13 mouse cellular contexts compared by ENCODE assay signal in the genomic region with DNA sequence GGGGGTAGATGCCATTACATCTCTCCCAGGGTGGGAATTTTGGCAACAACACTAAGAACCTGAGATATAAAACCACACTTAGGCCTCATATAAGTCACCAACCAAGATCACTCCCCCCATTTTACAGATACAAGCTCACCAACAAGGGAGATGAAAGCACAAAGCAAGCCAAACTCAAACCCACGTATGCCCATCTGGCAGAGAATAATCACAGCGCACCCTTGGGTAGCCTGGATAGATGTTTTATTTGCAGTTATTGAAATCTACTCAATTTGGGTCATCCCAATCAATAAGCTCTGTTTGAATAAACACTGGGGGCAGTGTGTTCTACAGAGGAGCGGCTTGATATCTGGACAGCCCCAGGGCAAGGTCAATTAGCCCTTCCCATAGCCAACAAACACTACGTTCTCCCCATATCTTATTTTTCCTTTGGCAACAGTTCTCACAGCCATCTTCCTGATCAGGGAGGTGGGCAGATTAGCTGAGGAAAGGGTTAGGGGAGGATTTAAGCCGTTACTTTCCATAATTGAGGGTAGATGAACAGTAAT.
A peak's percentile ranks its signal among the peaks of the same experiment; 100 is the strongest.
DNase-seq lines count a peak whose midpoint lies in the region; ATAC-seq and TF ChIP-seq lines count a peak whose summit lies in the region.
"Had no signal": no experiment of that assay in that cellular context is flagged by ENCODE, and none has a peak within 500 bp of the region (broad histone marks: within the 10 kb centered on the region; RNA-seq: fewer than 3 reads in every experiment).

No protein-coding gene starts in this region.

- H3K27me3 ChIP-seq in neural tube, embryonic 13.5 days: no peaks in the 10 kb centered on the region
- H3K27me3 ChIP-seq in forebrain, postnatal 0 days (ENCODE audit: insufficient read depth, low read length): no peaks in the 10 kb centered on the region
- no peaks in the 10 kb centered on the region for H3K27me3 ChIP-seq in neural tube, embryonic 15.5 days (replicated peaks)

- peak overlapping the region; percentile 91 for H3K27ac ChIP-seq in neural tube, embryonic 13.5 days (replicated peaks)
- peak overlapping the region; percentile 88; the same call in 1 of the 2 replicates for H3K27ac ChIP-seq in forebrain, postnatal 0 days (ENCODE audit: low read depth, low read length)
- H3K27ac ChIP-seq in neural tube, embryonic 15.5 days (replicated peaks): peak overlapping the region; percentile 84
- H3K27ac ChIP-seq: heart, adult 2 months; macrophage had no signal

- no peak for TF ChIP-seq CTCF in forebrain, postnatal 0 days (IDR thresholded peaks at IDR 0.05; ENCODE audit: low read depth)

- H3K36me3 ChIP-seq in neural tube, embryonic 13.5 days: no peaks in the 10 kb centered on the region
- no peaks in the 10 kb centered on the region for H3K36me3 ChIP-seq in forebrain, postnatal 0 days (ENCODE audit: insufficient read depth)
- no peaks in the 10 kb centered on the region for H3K36me3 ChIP-seq in neural tube, embryonic 15.5 days

- peaks cover 93% of the 10 kb centered on the region for H3K4me1 ChIP-seq in neural tube, embryonic 13.5 days (replicated peaks)
- H3K4me1 ChIP-seq in forebrain, postnatal 0 days (ENCODE audit: insufficient read depth): peaks cover 56% of the 10 kb centered on the region
- H3K4me1 ChIP-seq in neural tube, embryonic 15.5 days: peaks cover 59% of the 10 kb centered on the region

- no peak overlapping the region for H3K4me2 ChIP-seq in neural tube, embryonic 13.5 days
- H3K4me2 ChIP-seq in forebrain, postnatal 0 days (ENCODE audit: low read depth): no peak overlapping the region
- H3K4me2 ChIP-seq in neural tube, embryonic 15.5 days: no peak overlapping the region

- no peak for DNase-seq in neural tube, embryonic 10.5 days (ENCODE audit: extremely low spot score, low spot score)
- DNase-seq in forebrain, postnatal 0 days: no peak
- DNase-seq in layer of hippocampus, adult 9-11 months: peak; percentile 79
- no peak for DNase-seq in kidney, postnatal 10 days
- no peak for DNase-seq in gastrocnemius, postnatal 25 days
- DNase-seq: adrenal gland, postnatal 10 days; heart, adult 2 months; kidney, adult 11 months; lung, adult 18-20 months had no signal

- WGBS in neural tube, embryonic 13.5 days: 51% methylated on average over 5 of the region's 5 CpGs
- WGBS in forebrain, postnatal 0 days: 56% methylated on average over 5 of the region's 5 CpGs
- 56% methylated on average over 5 of the region's 5 CpGs for WGBS in neural tube, embryonic 15.5 days

- H3K9ac ChIP-seq in neural tube, embryonic 13.5 days: peak overlapping the region; percentile 28; the same call in 1 of the 2 replicates
- H3K9ac ChIP-seq in forebrain, postnatal 0 days: no peak overlapping the region
- no peak overlapping the region for H3K9ac ChIP-seq in neural tube, embryonic 15.5 days (replicated peaks)

- no peak overlapping the region for H3K4me3 ChIP-seq in neural tube, embryonic 13.5 days
- H3K4me3 ChIP-seq in forebrain, postnatal 0 days (ENCODE audit: low read depth, low read length): no peak overlapping the region
- no peak overlapping the region for H3K4me3 ChIP-seq in neural tube, embryonic 15.5 days (replicated peaks)
- H3K4me3 ChIP-seq: heart, adult 2 months had no signal

- no peak for ATAC-seq in neural tube, embryonic 13.5 days (ENCODE audit: low read depth)
- ATAC-seq in forebrain, postnatal 0 days: no peak
- ATAC-seq in neural tube, embryonic 15.5 days (ENCODE audit: low FRiP score): no peak
- no peak for ATAC-seq in frontal cortex, adult (ENCODE audit: low TSS enrichment)

- no peaks in the 10 kb centered on the region for H3K9me3 ChIP-seq in neural tube, embryonic 13.5 days
- no peaks in the 10 kb centered on the region for H3K9me3 ChIP-seq in forebrain, postnatal 0 days (ENCODE audit: low read length)
- no peaks in the 10 kb centered on the region for H3K9me3 ChIP-seq in neural tube, embryonic 15.5 days (replicated peaks)
